Mouse (Mus musculus): ENCODE results near the gene Zc3h12c.

Zc3h12c gene

DNA sequence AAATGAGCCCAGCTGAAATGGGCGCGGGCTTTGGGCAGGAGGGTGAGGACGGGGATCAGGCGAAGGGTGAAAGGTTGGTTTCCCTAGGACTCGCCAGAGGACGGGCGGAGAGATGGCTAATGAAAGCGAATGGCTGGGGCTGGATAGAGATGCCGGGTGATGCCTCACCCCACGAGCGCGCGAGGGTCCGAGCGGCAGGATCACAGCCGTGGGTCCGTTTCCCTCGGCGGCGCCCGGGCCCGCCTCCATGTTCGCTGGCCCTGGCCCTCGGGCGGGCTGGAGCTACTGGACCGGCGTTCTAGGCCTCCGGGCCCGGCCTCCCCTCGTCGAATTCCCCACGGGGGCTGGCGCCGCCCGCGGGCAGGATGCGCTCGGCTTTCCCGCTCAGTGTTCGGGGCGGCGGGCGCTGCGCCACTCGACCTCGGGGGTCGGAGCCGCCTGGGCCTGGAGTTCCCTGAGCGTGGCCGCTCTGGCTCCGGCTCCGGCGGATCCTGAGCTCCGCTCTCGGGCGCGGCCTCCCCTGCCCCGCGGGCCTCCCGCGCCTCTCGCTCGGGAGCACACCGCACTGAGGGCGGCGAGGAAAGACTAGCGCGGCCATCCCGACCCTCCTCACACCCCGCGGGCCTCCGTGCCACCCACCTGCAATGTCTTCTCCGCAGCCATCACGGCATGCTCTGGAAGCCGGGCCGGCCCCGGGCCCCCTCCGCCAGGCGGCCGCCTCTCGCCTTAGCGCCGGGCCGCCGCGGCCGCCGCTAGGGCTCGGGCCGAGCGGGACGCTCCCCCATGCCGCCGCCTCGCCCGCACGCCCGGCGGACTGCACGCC lies at the start of gene Zc3h12c:
TSS of gene Zc3h12c (minus strand) at position 710 of the 823 bp plus-strand sequence.
- peak; percentile 71 for DNase-seq

DNA sequence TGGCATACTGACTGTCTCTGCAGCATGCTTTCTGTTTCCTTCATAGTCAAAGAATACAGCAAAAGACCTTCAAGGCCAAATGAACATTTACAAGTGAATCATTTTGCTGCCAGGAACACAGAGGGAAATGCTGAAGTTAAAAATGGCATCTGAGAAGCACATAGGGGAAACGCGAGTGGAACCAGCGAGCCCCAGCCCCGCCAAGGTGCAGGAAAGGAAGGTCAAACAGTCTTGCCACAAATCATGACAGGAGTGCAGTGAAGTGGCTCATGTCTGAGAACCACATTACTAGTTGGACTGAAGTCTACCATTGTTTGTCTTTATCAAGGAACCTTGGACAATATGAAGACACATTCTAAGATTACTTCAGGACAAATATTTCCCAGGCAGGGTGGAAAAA lies 49.3 kb upstream of the Zc3h12c start:
- DNase-seq: no peak

- DNase-seq: no peak
These were observed 46.9 kb upstream of the Zc3h12c start for GRCm38 (mm10) chr9:52215291-52215690.

DNA sequence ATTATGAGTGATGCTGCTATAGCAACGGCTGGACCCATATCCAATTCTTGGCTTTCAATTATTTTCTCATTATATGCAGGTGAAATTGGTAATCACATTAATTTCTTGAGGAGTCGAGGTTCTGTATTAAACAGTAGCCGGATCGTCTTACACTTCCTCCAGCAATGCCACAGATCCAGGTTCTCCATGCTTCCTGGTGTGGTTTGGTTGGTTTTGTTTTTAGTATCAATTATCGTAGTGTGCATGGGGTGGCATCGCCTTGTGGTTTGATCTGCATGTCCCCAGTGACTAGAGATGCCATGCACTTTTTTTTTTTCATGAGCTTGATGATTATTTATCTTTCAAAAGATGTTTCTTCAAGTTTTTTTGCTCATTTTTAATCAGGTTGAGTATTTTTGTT lies 44.0 kb upstream of the Zc3h12c start:
- DNase-seq: no peak

DNA sequence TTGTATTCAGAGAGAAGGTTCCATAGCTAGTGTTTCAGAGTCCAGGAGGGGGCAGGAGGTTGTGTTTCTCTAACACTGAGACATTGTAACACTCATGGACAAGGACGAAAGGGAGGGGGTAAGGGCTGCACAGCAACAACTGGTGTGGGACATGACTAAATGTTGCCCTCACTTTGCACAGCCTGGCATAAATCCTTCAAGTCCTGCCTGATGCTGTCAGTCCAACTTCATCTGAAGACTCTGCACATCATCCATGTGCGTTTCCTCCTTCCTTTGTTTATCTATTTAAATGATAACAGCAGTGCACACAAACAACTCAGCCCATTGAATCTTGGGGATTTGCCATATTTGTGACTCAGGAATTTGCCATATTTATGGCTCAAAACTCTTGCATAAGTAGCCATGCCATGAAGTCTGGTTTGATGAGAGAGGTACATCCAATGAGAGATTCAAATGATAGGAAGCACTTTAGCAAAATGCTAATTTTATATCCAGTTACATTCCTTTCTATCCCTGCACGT lies 40.2 kb upstream of the Zc3h12c start:
- DNase-seq: no peak

DNA sequence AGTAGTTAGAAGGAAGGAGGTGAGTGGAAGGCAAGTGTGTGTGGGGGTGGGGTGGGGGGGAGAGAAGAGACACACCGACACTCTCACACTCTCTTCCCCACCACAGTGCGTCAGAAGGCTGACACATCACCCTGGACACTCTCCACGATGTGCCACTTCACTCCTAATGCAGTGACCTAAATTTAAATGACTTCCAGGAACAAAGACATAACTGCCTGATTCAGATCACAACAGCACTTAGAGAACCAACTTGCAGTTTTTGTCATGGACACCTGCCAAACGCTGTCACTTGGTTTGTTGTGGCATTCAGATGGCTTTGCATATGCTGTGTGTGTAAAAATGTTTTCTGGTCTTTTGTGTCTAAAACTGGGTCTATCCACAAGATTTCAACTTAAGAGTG lies 34.8 kb upstream of the Zc3h12c start:
- peak; percentile 71 for DNase-seq

- DNase-seq: no peak
These were observed 31.9 kb upstream of the Zc3h12c start for GRCm38 (mm10) chr9:52200271-52200670.

GRCm38 (mm10) chr9:52195853-52196252 lies 27.5 kb upstream of the Zc3h12c start:
- DNase-seq: no peak

DNA sequence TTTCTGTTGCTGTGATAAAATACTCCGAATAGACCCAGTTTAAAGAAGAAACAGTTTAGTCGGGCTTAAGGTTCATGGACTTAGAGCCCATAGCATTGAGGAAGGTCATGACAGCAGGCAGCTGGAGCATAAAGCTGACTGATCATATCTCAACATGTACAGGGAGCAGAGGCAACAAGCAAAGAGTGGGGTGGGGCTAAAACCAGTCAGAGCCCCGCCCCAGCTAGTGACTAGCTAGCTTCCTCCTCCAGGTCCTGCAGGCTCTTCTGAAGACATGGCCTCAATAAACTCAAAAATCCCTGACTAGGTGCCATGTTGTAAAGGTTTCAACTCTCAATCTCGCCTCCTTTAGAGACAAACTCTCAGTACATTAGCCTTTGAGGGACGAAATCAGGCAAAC lies 25.5 kb upstream of the Zc3h12c start:
- no peak for DNase-seq

DNA sequence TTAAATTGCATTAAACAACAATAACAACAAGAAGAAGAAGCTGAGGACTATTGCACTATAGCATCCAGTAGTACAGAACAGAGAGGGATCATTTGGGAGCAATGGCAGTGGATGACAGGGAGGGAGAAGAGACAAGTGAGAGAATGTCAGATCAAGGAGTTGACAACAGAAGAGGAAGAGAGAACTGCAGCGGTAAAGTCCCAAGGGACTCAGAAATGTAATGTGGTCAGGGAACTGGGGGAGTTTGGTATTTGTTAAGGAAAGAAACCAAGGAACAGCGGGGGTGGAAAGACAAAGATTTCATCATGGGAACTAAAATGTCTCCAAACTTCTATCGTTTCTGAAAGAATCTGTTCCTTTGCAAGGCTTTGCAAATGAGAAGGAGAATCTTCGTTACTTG lies 22.5 kb upstream of the Zc3h12c start:
- no peak for DNase-seq

- peak; percentile 81 for DNase-seq
These were observed 19.7 kb upstream of the Zc3h12c start for GRCm38 (mm10) chr9:52188106-52188505.

GRCm38 (mm10) chr9:52186296-52186941 lies 18.0 kb upstream of the Zc3h12c start:
- no peak for DNase-seq

GRCm38 (mm10) chr9:52181419-52181818 lies 13.0 kb upstream of the Zc3h12c start:
- DNase-seq: no peak

GRCm38 (mm10) chr9:52180851-52181250 lies 12.5 kb upstream of the Zc3h12c start:
- no peak for DNase-seq

GRCm38 (mm10) chr9:52175257-52175859 lies 7.0 kb upstream of the Zc3h12c start:
- no peak for DNase-seq

GRCm38 (mm10) chr9:52174671-52175111 lies 6.3 kb upstream of the Zc3h12c start:
- no peak for DNase-seq

GRCm38 (mm10) chr9:52173937-52174336 lies 5.6 kb upstream of the Zc3h12c start:
- DNase-seq: no peak

GRCm38 (mm10) chr9:52172550-52172949 lies 4.2 kb upstream of the Zc3h12c start:
- DNase-seq: no peak

DNA sequence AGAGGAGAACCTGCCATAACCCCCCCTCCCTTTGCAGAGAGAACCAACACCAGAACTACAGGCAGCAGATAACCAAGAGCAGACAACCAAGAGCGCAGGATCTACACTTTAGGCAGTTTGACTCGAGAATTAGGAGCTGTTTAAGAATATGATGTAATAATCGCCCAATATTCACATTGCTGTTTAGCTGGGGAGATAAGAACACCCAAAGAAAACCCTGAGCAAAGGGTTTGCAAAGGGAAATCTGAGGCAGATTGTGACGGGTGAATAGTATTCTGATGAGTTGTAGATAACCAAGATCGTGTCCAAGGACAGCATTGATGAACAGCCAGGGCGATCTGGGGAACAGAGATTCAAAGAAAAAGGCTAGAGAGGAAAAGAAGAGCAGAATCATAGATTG lies 2.3 kb upstream of the Zc3h12c start:
- DNase-seq: no peak

DNA sequence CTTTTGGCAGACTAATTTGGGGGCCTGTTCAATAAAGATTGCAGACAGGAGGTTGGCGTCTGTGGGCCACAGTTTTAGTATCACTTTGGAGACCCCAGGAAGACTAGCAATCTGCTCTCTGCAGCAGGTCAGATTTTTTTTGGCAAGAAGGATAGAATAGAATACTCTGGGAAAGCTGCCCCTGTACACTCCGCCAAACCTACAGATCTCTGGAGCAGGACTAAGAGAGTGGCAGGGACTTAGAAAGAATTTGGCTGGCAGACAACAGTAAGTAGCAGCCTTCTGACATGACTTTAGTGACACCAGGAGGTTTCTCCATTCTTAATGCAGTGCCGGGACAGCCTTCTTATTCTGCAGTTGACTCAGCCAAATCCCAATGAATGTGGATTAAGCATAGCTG lies 1.8 kb upstream of the Zc3h12c start:
- no peak for DNase-seq

- DNase-seq: peak; percentile 93
These were observed 406 bp upstream of the Zc3h12c start for GRCm38 (mm10) chr9:52168686-52169270.

DNA sequence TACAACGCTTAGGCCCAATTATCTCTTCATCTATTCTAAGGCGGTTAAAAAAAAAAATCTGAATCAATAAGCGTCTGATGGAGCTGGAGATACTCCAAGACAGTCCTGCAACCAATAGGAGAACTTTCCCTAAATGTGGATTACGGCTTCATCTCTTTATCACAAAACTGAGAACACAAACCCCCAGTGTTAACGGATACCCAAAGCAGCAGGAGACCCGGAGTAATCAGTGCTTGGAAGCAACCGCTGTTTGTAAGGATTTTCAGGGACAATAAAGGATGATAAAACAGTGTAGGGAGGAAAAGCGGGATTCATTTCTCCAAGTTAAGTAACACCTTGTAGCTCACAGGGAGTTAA lies 888 bp downstream of the Zc3h12c start:
- no peak for DNase-seq

- no peak for DNase-seq
These were observed 1.3 kb downstream of the Zc3h12c start for GRCm38 (mm10) chr9:52167084-52167483.
